Mouse (Mus musculus): Measurements from ENCODE around the gene Rln1. TPM values are rescaled to one million over a fixed set of nuclear protein-coding genes. Genes with fewer than 3 reads are reported as not detected.

Gene Rln1
- total and polyA plus RNA-seq, 3 experiments, result not detected

GRCm38 (mm10) chr19:29365105-29365504 is 30.6 kb upstream of the Rln1 start:
- Histone ChIP-seq H3K9me3 (replicated peaks; ENCODE audit: low read length) (no peaks in the 10 kb centered on the region), H3K27me3 (replicated peaks) (no peaks in the 10 kb centered on the region), H3K4me3 (replicated peaks in 1 of 3; ENCODE audit: low read depth in 2 of 3, low read length in 2 of 3, poor library complexity in 1 of 3) (no peak overlapping the region), H3K27ac (ENCODE audit: insufficient read depth, low read depth) (peak overlapping the region; percentile 47), H3K4me1 (ENCODE audit: control insufficient read depth in 1 of 2, insufficient read depth in 2 of 2) (peaks cover 21 to 50% of the 10 kb centered on the region in 2 experiments), H3K4me2 (ENCODE audit: insufficient read depth, low read depth, poor library complexity, severe bottlenecking) (peak overlapping the region; percentile 95), H3K79me2 (replicated peaks; ENCODE audit: control insufficient read depth, extremely low read depth, insufficient read depth, poor library complexity, severe bottlenecking) (peaks cover 23% of the 10 kb centered on the region), H3K36me3 (replicated peaks in 1 of 2; ENCODE audit: control insufficient read depth in 1 of 2, insufficient read depth in 1 of 2, low read length in 1 of 2) (peaks cover 0 to 18% of the 10 kb centered on the region in 2 experiments), H3K9ac (ENCODE audit: insufficient read depth, low read depth) (peak overlapping the region; percentile 67; the same call in 1 of the 2 replicates)
- in situ Hi-C loops (cut with MboI; ENCODE audit: low pct_ligation_motif_present, low pct_unique_long_range_greater_than_20kb, low sequenced_read_pairs), result loop anchor here (5.0 to 25.0 kb wide), 3 partner anchors 57 to 578 kb away; partner anchors contain the start of genes 9930021J03Rik and Ranbp6
- dilution Hi-C loops (cut with MboI; ENCODE audit: extremely low pct_ligation_motif_present, extremely low pct_unique_long_range_greater_than_20kb, low sequenced_read_pairs), result no loop called here
- peak; percentile 97 for TF ChIP-seq ETS1 (conservative IDR thresholded peaks at IDR 0.05; ENCODE audit: low read depth, low read length)
- TF ChIP-seq PAX5 (IDR thresholded peaks at IDR 0.05; ENCODE audit: low read length), result no peak
- TF ChIP-seq ZNF384 (IDR thresholded peaks at IDR 0.05; ENCODE audit: low read depth, low read length), result no peak; the same call in 1 of the 2 replicates
- TF ChIP-seq CTCF (conservative IDR thresholded peaks at IDR 0.05 in 1 of 2, IDR thresholded peaks at IDR 0.05 in 1 of 2; ENCODE audit: low read depth in 2 of 2, low read length in 2 of 2), result no peak
- peak; percentile 74; the same call in 1 of the 2 replicates for TF ChIP-seq MYC (IDR thresholded peaks at IDR 0.05; ENCODE audit: low read depth, low read length)
- TF ChIP-seq ZMIZ1 (IDR thresholded peaks at IDR 0.05; ENCODE audit: low read depth, low read length), result no peak
- TF ChIP-seq TBP (conservative IDR thresholded peaks at IDR 0.05; ENCODE audit: low read depth, low read length), result no peak
- TF ChIP-seq NELFE (IDR thresholded peaks at IDR 0.05; ENCODE audit: low read depth, low read length), result no peak
- TF ChIP-seq MAX (IDR thresholded peaks at IDR 0.05; ENCODE audit: low read length), result peak; percentile 29; the same call in 1 of the 2 replicates
- TF ChIP-seq JUN (IDR thresholded peaks at IDR 0.05; ENCODE audit: insufficient read depth, low read depth, low read length), result peak; percentile 89
- peak; percentile 98 for TF ChIP-seq RCOR1 (conservative IDR thresholded peaks at IDR 0.05; ENCODE audit: low read depth, low read length)
- TF ChIP-seq JUND (conservative IDR thresholded peaks at IDR 0.05; ENCODE audit: low read depth, low read length), result peak; percentile 87
- no peak for TF ChIP-seq GABPA (IDR thresholded peaks at IDR 0.05; ENCODE audit: insufficient replicate concordance, low read depth, low read length)
- TF ChIP-seq MAZ (IDR thresholded peaks at IDR 0.05; ENCODE audit: low read depth, low read length), result peak; percentile 66; the same call in 1 of the 2 replicates
- no peak for TF ChIP-seq ZKSCAN1 (IDR thresholded peaks at IDR 0.05; ENCODE audit: borderline replicate concordance, low read depth, low read length)
- TF ChIP-seq MXI1 (IDR thresholded peaks at IDR 0.05; ENCODE audit: low read depth, low read length), result peak; percentile 47; the same call in 1 of the 2 replicates
- TF ChIP-seq TCF12 (IDR thresholded peaks at IDR 0.05; ENCODE audit: low read depth, low read length), result peak; percentile 94
- 0 out of 2 replicates have a peak, but pooled peaks have one; percentile 10 for TF ChIP-seq ELF1 (IDR thresholded peaks at IDR 0.05; ENCODE audit: low read depth, low read length)
- TF ChIP-seq POLR2A (IDR thresholded peaks at IDR 0.05; ENCODE audit: low read depth, low read length), result no peak
- no peak for TF ChIP-seq ZC3H11A (IDR thresholded peaks at IDR 0.05; ENCODE audit: low read depth, low read length)
- TF ChIP-seq KAT2A (IDR thresholded peaks at IDR 0.05; ENCODE audit: insufficient replicate concordance, low read length), result 0 out of 2 replicates have a peak, but pooled peaks have one; percentile 11
- peak; percentile 56; the same call in 1 of the 2 replicates for TF ChIP-seq MAFK (IDR thresholded peaks at IDR 0.05; ENCODE audit: insufficient replicate concordance, low read length)
- peak; percentile 46; the same call in 1 of the 2 replicates for TF ChIP-seq HCFC1 (IDR thresholded peaks at IDR 0.05; ENCODE audit: low read depth, low read length)
- no peak; the same call in 1 of the 2 replicates for TF ChIP-seq RAD21 (IDR thresholded peaks at IDR 0.05; ENCODE audit: low read depth, low read length)
- TF ChIP-seq POLR2AphosphoS2 (IDR thresholded peaks at IDR 0.05; ENCODE audit: low read depth, low read length), result no peak
- TF ChIP-seq USF2 (conservative IDR thresholded peaks at IDR 0.05; ENCODE audit: low read depth, low read length), result 0 out of 2 replicates have a peak, but pooled peaks have one; percentile 7
- TF ChIP-seq CHD1 (IDR thresholded peaks at IDR 0.05; ENCODE audit: low read depth, low read length), result 0 out of 2 replicates have a peak, but pooled peaks have one; percentile 28
- peak; percentile 95 for TF ChIP-seq EP300 (IDR thresholded peaks at IDR 0.05; ENCODE audit: low read length)
- TF ChIP-seq SIN3A (IDR thresholded peaks at IDR 0.05; ENCODE audit: low read length), result peak; percentile 89
- no peak for TF ChIP-seq NRF1 (IDR thresholded peaks at IDR 0.05; ENCODE audit: low read depth, low read length)
- TF ChIP-seq BHLHE40 (IDR thresholded peaks at IDR 0.05; ENCODE audit: low read depth, low read length), result peak; percentile 82
- TF ChIP-seq MEF2A (IDR thresholded peaks at IDR 0.05; ENCODE audit: borderline replicate concordance, low read depth, low read length), result peak; percentile 82; the same call in 1 of the 2 replicates
- peak; percentile 99 for TF ChIP-seq IRF4 (IDR thresholded peaks at IDR 0.05; ENCODE audit: low read depth, low read length)
- TF ChIP-seq CHD2 (IDR thresholded peaks at IDR 0.05; ENCODE audit: low read length), result peak; percentile 92
- peak; percentile 94 for DNase-seq (ENCODE audit: extremely low read depth)
